Mouse (Mus musculus) adrenal gland, postnatal 25 days (tissue): ENCODE data around the gene Cdip1. TPM values are rescaled to one million over a fixed set of nuclear protein-coding genes. Genes with fewer than 3 reads are reported as not detected.
"Not testable (repeated sequence)": the region's sequence is repeated elsewhere in the genome, so short reads cannot be mapped to it uniquely, and the experiment has no call there.

ENCODE experiments used
- DNase-seq: peaks from one replicate; pipeline ENCODE4 v3.0.0; 2021; ENCODE audit warnings: mixed read lengths
- long read RNA-seq: library from polyadenylated mRNA; stranded (forward); transcript quantifications from one replicate; pipeline ENCODE4 v2.0.0, GENCODE M21; 2021
- total RNA-seq: library from RNA; stranded (reverse); gene quantifications from 2 replicates; pipeline ENCODE4 v1.2.3, GENCODE M21; 2021

Cdip1 gene
- total RNA-seq, result 103 and 116 TPM in 2 replicates
- long read RNA-seq, full-length matches to known transcripts, result 47 of 108 reads
- long read RNA-seq, partial matches to known transcripts, result 52 of 108 reads
- long read RNA-seq, other reads (novel, unspliced or antisense), result 9 of 108 reads

- peak; percentile 93 for DNase-seq
Measured at GRCm38 (mm10) chr16:4789810-4790559, at the start of gene Cdip1. TSS of gene Cdip1 (minus strand) at chr16:4790292.

- DNase-seq, result no peak
Measured at GRCm38 (mm10) chr16:4839552-4839951, 49.5 kb upstream of the Cdip1 start.

GRCm38 (mm10) chr16:4837631-4838030, 47.5 kb upstream of the Cdip1 start:
- DNase-seq, result no peak

- DNase-seq, result no peak
Measured at GRCm38 (mm10) chr16:4835191-4835590, 45.1 kb upstream of the Cdip1 start, which contains the start of gene 4930562C15Rik. TSS of gene 4930562C15Rik (plus strand) at chr16:4835416.

GRCm38 (mm10) chr16:4833858-4834257, 43.8 kb upstream of the Cdip1 start:
- no peak for DNase-seq

- peak; percentile 35 for DNase-seq
Measured at GRCm38 (mm10) chr16:4831650-4832419, 41.7 kb upstream of the Cdip1 start.

- no peak for DNase-seq
Measured at GRCm38 (mm10) chr16:4829271-4829900, 39.3 kb upstream of the Cdip1 start.

- DNase-seq, result no peak
Measured at GRCm38 (mm10) chr16:4827639-4828038, 37.5 kb upstream of the Cdip1 start.

GRCm38 (mm10) chr16:4824466-4824865, 34.4 kb upstream of the Cdip1 start:
- not testable (repeated sequence) for DNase-seq

GRCm38 (mm10) chr16:4818349-4818748, 28.3 kb upstream of the Cdip1 start:
- DNase-seq, result no peak

GRCm38 (mm10) chr16:4796631-4797030, 6.5 kb upstream of the Cdip1 start:
- DNase-seq, result no peak

- DNase-seq, result no peak
Measured at GRCm38 (mm10) chr16:4791332-4791731, 1.2 kb upstream of the Cdip1 start.

- peak; percentile 52 for DNase-seq
Measured at GRCm38 (mm10) chr16:4789311-4789768, 752 bp downstream of the Cdip1 start.

GRCm38 (mm10) chr16:4788176-4788575, 1.9 kb downstream of the Cdip1 start:
- DNase-seq, result no peak

- DNase-seq, result no peak
Measured at GRCm38 (mm10) chr16:4785706-4786105, 4.4 kb downstream of the Cdip1 start.

GRCm38 (mm10) chr16:4782515-4782914, 7.6 kb downstream of the Cdip1 start:
- no peak for DNase-seq

- peak; percentile 63 for DNase-seq
Measured at GRCm38 (mm10) chr16:4781524-4782196, 8.4 kb downstream of the Cdip1 start.

- DNase-seq, result no peak
Measured at GRCm38 (mm10) chr16:4778940-4779339, 11.2 kb downstream of the Cdip1 start.

- no peak for DNase-seq
Measured at GRCm38 (mm10) chr16:4777905-4778609, 12.0 kb downstream of the Cdip1 start.

GRCm38 (mm10) chr16:4777171-4777904, 12.8 kb downstream of the Cdip1 start:
- peak; percentile 26 for DNase-seq
